Mouse (Mus musculus) stomach, postnatal 0 days (tissue): ENCODE measurements at regions not wholly inside any gene's neighbourhood (a gene's known extent, or its start where the extent isn't known, plus 50 kb on each side); places are given as distances from the start of the nearest gene placed in this dataset.

Experiments
- ATAC-seq: fragments of 200-750 bp; cut with Nextera tagmentation; 2 replicates; pipeline ENCODE4 v1.8.0; 2017; ENCODE audit not compliant: low FRiP score, low TSS enrichment
- DNase-seq: peaks from one replicate; pipeline ENCODE4 v3.0.0-alpha.2; 2016; ENCODE audit warnings: low spot score
- H3K27ac ChIP-seq: fragments of 300-500 bp; sonication (generic); replicated peaks from 2 replicates; pipeline ENCODE4 v1.5.1; 2014; ENCODE audit warnings: mild to moderate bottlenecking, control low read depth
- H3K27me3 ChIP-seq: fragments of 300-500 bp; sonication (generic); 2 replicates; pipeline ENCODE4 v1.6.1; 2014; ENCODE audit warnings: low read length; ENCODE audit not compliant: control insufficient read depth, insufficient read depth
- H3K36me3 ChIP-seq: fragments of 300-500 bp; sonication (generic); 2 replicates; pipeline ENCODE4 v1.6.1; 2014; ENCODE audit warnings: low read length, mixed read lengths; ENCODE audit not compliant: control insufficient read depth, insufficient read depth
- H3K4me1 ChIP-seq: fragments of 300-500 bp; sonication (generic); replicated peaks from 2 replicates; pipeline ENCODE4 v1.6.1; 2014; ENCODE audit warnings: antibody characterized with exemption; ENCODE audit not compliant: control insufficient read depth, insufficient read depth
- H3K4me2 ChIP-seq: fragments of 300-500 bp; sonication (generic); replicated peaks from 2 replicates; pipeline ENCODE4 v1.6.1; 2014; ENCODE audit warnings: low read depth, mild to moderate bottlenecking, control low read depth, moderate library complexity
- H3K4me3 ChIP-seq: fragments of 300-500 bp; sonication (generic); 2 replicates; pipeline ENCODE4 v1.5.1; 2014; ENCODE audit warnings: low read depth, low read length, control low read depth
- H3K9ac ChIP-seq: fragments of 300-500 bp; sonication (generic); 2 replicates; pipeline ENCODE4 v1.6.1; 2014; ENCODE audit warnings: mild to moderate bottlenecking, low read length, control low read depth, mixed read lengths
- H3K9me3 ChIP-seq: fragments of 300-500 bp; sonication (generic); 2 replicates; pipeline ENCODE4 v1.6.1; 2016; ENCODE audit warnings: low read length; ENCODE audit not compliant: control insufficient read depth
- CTCF ChIP-seq: IDR thresholded peaks from 2 replicates; pipeline ENCODE4 v1.5.1; 2016; ENCODE audit warnings: antibody characterized with exemption, low read depth, mild to moderate bottlenecking, moderate library complexity
- EP300 ChIP-seq: optimal IDR thresholded peaks from 2 replicates; pipeline ENCODE3; 2016; ENCODE audit warnings: antibody characterized with exemption
- WGBS: fragments of 180-500 bp; shearing (Covaris S2); extraction: QIAGEN DNeasy Blood & Tissue Kit; methylation state at CpG from one replicate; pipeline ENCODE4 v1.1.7; 2014; 5-methylcytosine and 5-hydroxymethylcytosine counted together

DNA sequence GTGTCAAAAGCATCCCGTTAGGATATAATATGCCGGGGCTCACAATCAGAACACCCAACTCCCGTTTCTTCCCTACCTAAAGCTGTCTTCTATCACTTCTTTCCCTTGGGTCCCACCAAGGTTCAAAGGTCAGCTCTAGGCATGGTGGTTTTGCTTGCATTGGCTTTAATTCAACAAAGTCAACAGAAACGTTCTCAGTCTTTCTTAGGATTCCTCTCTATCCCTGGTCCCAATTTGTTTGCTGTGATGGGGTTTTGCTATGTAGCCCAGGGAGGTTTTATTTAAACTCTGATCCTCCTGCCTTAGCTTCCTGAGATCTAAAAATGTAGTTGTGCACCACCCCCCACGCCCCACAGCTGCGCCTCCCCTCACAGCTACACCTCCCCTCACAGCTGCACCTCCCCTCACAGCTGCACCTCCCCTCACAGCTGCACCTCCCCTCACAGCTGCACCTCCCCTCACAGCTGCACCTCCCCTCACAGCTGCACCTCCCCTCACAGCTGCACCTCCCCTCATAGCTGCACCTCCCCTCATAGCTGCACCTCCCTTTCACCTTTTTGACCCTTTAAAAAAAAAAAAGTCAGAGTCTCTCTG, 73.1 kb upstream of the Spred2 start:
- no peaks in the 10 kb centered on the region for H3K36me3 ChIP-seq
- ATAC-seq: no peak
- H3K4me3 ChIP-seq: no peak overlapping the region
- no peaks in the 10 kb centered on the region; the same call in 1 of the 2 replicates for H3K4me1 ChIP-seq
- H3K27ac ChIP-seq: no peak overlapping the region
- H3K9ac ChIP-seq: no peak overlapping the region
- no peaks in the 10 kb centered on the region for H3K27me3 ChIP-seq
- WGBS: 31% methylated on average over 6 of the region's 6 CpGs
- H3K9me3 ChIP-seq: no peaks in the 10 kb centered on the region
- H3K4me2 ChIP-seq: no peak overlapping the region
- DNase-seq: no peak
- TF ChIP-seq EP300 (no peak), CTCF (no peak)

DNA sequence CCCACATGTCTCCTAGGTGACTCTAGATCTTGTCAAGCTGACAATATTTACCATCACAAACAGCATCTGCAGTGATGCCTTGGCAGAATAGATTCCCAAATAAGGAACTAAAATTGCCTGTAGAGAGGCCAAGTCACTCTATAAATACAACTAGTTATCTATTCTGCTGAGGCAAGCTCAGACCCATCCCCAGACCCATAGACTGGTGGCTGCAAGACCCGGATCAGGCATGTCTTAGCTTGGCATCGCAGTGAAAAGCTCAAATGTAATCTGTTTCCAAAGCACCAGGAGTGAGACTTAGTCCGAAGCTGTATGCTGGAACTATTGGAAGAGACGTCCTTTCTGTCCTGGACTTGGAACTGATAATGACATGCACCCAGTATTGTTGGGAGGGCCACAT, 62.6 kb upstream of the Spred2 start:
- WGBS: 64% methylated on average over 4 of the region's 4 CpGs
- Histone ChIP-seq H3K4me1 (no peaks in the 10 kb centered on the region), H3K4me3 (no peak overlapping the region), H3K4me2 (no peak overlapping the region), H3K36me3 (no peaks in the 10 kb centered on the region), H3K9me3 (no peaks in the 10 kb centered on the region), H3K9ac (no peak overlapping the region), H3K27ac (peak overlapping the region; percentile 41; the same call in 1 of the 2 replicates), H3K27me3 (no peaks in the 10 kb centered on the region)
- ATAC-seq: no peak
- no peak for DNase-seq
- TF ChIP-seq CTCF (no peak), EP300 (no peak)

DNA sequence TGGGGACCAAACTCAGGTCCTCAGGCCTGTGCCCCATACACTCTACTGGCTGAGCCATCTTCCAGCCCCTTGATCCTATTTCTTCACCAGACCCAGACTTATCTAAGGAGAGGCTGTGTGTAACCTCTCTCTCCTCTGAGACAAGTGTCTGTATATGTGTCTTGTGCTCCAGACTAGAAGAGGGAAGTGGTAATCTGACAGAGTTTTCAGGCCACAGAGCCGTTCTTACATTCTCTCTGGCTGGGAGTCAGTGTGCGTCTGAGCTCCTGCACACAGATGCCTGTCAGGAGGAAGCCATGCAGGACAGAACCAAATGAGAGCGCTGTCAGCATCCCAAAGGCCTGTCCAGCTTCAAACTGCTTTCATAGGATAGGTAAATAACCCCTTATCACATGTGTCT, 60.8 kb upstream of the Spred2 start:
- ATAC-seq (no peak), DNase-seq (no peak)
- no peaks in the 10 kb centered on the region for H3K27me3 ChIP-seq
- no peaks in the 10 kb centered on the region for H3K36me3 ChIP-seq
- no peak overlapping the region for H3K9ac ChIP-seq
- no peaks in the 10 kb centered on the region for H3K9me3 ChIP-seq
- H3K4me1 ChIP-seq: no peaks in the 10 kb centered on the region
- H3K27ac ChIP-seq: no peak overlapping the region
- no peak overlapping the region for H3K4me2 ChIP-seq
- no peak for TF ChIP-seq CTCF
- TF ChIP-seq EP300: no peak
- no peak overlapping the region for H3K4me3 ChIP-seq
- 86% methylated on average over 3 of the region's 3 CpGs for WGBS

DNA sequence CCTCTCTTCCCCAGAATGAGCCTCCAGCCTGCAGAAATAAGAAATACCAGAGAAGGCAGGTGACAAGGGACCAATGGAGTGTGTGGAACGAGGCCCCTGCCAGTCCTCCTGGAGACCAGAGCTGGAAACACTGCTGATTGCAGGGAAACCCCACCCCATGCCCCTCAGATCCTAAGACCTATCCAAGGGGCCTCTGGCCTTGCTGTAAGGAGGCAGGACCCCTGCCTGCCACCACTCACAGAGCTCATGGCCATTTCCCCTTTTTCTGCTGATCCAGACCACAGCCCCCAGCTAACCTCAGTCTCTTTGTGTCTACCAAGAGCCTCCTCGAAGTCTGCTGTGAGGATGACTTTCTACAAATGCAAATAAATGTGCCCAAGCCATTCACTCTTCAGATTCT, 57.9 kb upstream of the Spred2 start:
- no peak for DNase-seq
- H3K4me1 ChIP-seq: no peaks in the 10 kb centered on the region
- no peak overlapping the region for H3K4me3 ChIP-seq
- no peak for ATAC-seq
- no peak overlapping the region for H3K4me2 ChIP-seq
- H3K27ac ChIP-seq: no peak overlapping the region
- 27% methylated on average over 2 of the region's 2 CpGs for WGBS
- TF ChIP-seq EP300: no peak
- no peak for TF ChIP-seq CTCF
- no peaks in the 10 kb centered on the region for H3K9me3 ChIP-seq
- H3K36me3 ChIP-seq: no peaks in the 10 kb centered on the region
- H3K27me3 ChIP-seq: no peaks in the 10 kb centered on the region
- no peak overlapping the region for H3K9ac ChIP-seq

DNA sequence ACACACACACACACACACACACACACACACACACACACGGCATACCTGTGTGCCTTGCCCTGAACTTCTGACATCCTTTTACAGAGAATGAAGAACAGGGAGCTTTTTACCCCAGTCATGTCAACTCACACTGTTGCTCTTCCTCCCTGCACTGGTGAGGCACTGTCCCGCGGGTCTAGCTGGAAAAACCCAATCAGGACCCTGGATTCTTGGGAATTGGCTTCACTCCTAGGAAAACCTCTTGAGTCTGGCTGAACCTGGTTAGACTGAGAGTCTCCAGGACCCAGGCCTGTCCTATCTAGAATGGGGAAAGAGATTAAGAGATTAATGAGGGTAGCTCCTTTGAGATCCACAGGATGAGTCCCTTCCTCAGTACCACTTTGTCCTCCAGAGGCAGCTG, 54.5 kb upstream of the Spred2 start:
- Histone ChIP-seq H3K27ac (no peak overlapping the region), H3K36me3 (no peaks in the 10 kb centered on the region), H3K4me3 (no peak overlapping the region), H3K9ac (no peak overlapping the region), H3K4me1 (no peaks in the 10 kb centered on the region), H3K4me2 (no peak overlapping the region), H3K27me3 (no peaks in the 10 kb centered on the region), H3K9me3 (no peaks in the 10 kb centered on the region)
- DNase-seq (no peak), ATAC-seq (no peak)
- 81% methylated on average over 3 of the region's 3 CpGs for WGBS
- TF ChIP-seq EP300 (no peak), CTCF (no peak)

DNA sequence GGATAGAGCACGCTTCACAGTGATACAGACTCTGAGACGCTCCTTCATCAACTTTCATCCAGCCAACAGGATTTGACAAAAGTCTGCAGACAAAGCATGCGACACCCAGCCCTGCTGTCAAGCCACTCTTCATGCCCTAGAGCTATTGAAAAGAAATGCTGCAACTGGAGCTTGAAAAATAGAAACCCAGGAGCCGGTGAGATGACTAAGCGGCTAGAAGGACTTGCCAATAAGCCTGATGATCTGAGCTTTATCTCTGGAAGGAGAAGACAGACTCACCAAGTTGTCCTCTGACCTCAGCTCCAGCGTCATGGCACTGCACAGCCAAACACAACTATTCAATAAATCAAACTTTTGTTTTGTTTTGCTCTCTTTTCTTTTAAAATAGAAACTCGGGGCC, 54.0 kb upstream of the Spred2 start:
- 60% methylated on average over 7 of the region's 7 CpGs for WGBS
- ATAC-seq (no peak), DNase-seq (no peak)
- Histone ChIP-seq H3K4me3 (no peak overlapping the region), H3K9ac (no peak overlapping the region), H3K27ac (no peak overlapping the region), H3K27me3 (no peaks in the 10 kb centered on the region), H3K9me3 (no peaks in the 10 kb centered on the region), H3K36me3 (no peaks in the 10 kb centered on the region), H3K4me2 (no peak overlapping the region), H3K4me1 (no peaks in the 10 kb centered on the region)
- TF ChIP-seq CTCF (no peak), EP300 (no peak)
